Mouse (Mus musculus) neural tube, embryonic 12.5 days (tissue): Measurements from ENCODE around the gene 2010300C02Rik. TPM values are rescaled to one million over a fixed set of nuclear protein-coding genes. Genes with fewer than 3 reads are reported as not detected.

Source experiments
- ATAC-seq: fragments of 200-750 bp; cut with Nextera tagmentation; 2 replicates; pipeline ENCODE4 v1.8.0; 2017; ENCODE audit warnings: low read depth, mild to moderate bottlenecking, moderate TSS enrichment, moderate library complexity; ENCODE audit not compliant: low FRiP score
- H3K27ac ChIP-seq: fragments of 300-500 bp; sonication (generic); 2 replicates; pipeline ENCODE4 v1.5.1; 2016
- H3K27me3 ChIP-seq: fragments of 300-500 bp; sonication (generic); replicated peaks from 2 replicates; pipeline ENCODE4 v1.6.1; 2016; ENCODE audit warnings: mild to moderate bottlenecking
- H3K36me3 ChIP-seq: fragments of 300-500 bp; sonication (generic); 2 replicates; pipeline ENCODE4 v1.6.1; 2016; ENCODE audit warnings: mild to moderate bottlenecking
- H3K4me1 ChIP-seq: fragments of 300-500 bp; sonication (generic); 2 replicates; pipeline ENCODE4 v1.6.1; 2016
- H3K4me2 ChIP-seq: fragments of 300-500 bp; sonication (generic); replicated peaks from 2 replicates; pipeline ENCODE4 v1.6.1; 2016; ENCODE audit warnings: mild to moderate bottlenecking
- H3K4me3 ChIP-seq: fragments of 300-500 bp; sonication (generic); 2 replicates; pipeline ENCODE4 v1.5.1; 2016
- H3K9ac ChIP-seq: fragments of 300-500 bp; sonication (generic); 2 replicates; pipeline ENCODE4 v1.6.1; 2016; ENCODE audit warnings: mild to moderate bottlenecking
- H3K9me3 ChIP-seq: fragments of 300-500 bp; sonication (generic); 2 replicates; pipeline ENCODE4 v1.6.1; 2016; ENCODE audit warnings: mild to moderate bottlenecking
- WGBS: fragments of 180-500 bp; shearing (Covaris S2); methylation state at CpG from one replicate; pipeline ENCODE4 v1.1.7; 2016; 5-methylcytosine and 5-hydroxymethylcytosine counted together
- polyA plus RNA-seq: library from polyadenylated mRNA; unstranded; fragments of >200 nt; fragmentation: Nextera tagmentation; extraction: Ambion mirVana; gene quantifications from 2 replicates; pipeline ENCODE4 v1.2.1, GENCODE M21; 2016

Gene 2010300C02Rik
- polyA plus RNA-seq, 1 experiment from 2014 or later = 1.3 TPM

DNA sequence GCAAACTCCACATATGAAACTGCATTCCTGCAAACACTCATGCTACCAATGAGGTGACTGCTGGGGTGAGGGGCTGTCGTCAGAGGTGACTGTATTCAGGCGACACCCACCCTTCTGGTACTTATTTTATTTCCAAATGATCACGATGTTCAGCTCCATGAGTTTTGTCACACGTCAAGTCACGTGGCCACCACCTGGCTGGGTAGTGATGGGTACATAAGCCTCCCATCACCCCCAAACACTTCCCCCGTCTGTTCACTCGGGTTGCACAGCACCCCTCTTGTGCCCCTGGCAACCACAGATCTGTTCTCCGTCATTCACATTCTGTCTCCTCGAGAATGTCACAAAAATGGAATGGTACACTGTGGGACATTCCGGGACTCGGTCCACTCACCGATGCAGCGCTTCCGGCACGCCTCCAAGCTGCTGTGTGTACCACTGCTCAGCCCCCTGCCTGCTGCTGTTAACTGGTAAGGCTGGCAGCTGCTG is 32.9 kb downstream of the 2010300C02Rik start:
- H3K36me3 ChIP-seq = no peaks in the 10 kb centered on the region
- no peak overlapping the region for H3K4me2 ChIP-seq
- WGBS = 89% methylated on average over 15 of the region's 15 CpGs
- no peak overlapping the region for H3K9ac ChIP-seq
- H3K9me3 ChIP-seq = 0 out of 2 replicates have a peak, but pooled peaks cover 6% of the 10 kb centered on the region
- ATAC-seq = no peak
- H3K27me3 ChIP-seq = no peaks in the 10 kb centered on the region
- H3K27ac ChIP-seq = no peak overlapping the region
- H3K4me1 ChIP-seq = no peaks in the 10 kb centered on the region
- no peak overlapping the region for H3K4me3 ChIP-seq

DNA sequence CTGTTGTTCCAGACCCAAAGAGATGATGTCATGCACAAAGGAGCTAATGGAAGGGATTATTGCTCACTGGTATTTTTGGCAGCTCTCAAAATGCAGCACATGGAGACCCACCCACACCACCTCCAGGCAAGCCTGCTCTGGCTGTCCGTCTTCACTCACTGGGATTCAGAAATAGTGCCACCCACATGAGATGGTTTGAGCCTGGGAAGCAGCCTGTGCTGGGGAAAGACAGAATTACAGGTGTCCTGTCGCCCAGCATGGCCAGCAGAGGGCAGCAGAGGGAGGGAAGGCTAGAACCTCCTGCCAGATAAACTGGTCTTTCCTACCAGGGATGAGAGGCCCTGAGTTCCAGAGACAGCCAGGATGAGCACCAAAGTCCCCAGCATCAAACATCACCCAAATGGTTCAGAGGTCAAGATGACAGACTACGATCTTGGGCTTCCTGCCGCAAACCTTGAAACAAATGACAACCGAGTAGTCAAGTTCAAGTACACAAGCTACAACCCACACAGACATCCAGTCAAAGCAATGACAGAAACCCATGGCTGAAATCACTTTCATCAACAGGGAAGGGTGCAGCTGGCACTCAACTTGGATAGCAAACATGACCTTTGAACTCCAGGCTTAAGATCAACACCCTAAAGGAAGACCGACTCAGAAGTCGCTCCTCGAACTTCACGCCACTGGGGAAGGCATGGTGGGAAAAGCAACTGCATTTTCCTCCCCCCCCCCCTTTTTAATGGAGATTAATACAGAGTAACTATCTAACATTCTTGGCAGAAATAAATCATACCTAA is 41.4 kb downstream of the 2010300C02Rik start:
- Histone ChIP-seq H3K9ac (no peak overlapping the region), H3K27me3 (no peaks in the 10 kb centered on the region), H3K4me2 (no peak overlapping the region), H3K9me3 (no peaks in the 10 kb centered on the region), H3K27ac (no peak overlapping the region), H3K36me3 (no peaks in the 10 kb centered on the region), H3K4me3 (no peak overlapping the region), H3K4me1 (no peaks in the 10 kb centered on the region)
- ATAC-seq = no peak
- 70% methylated on average over 9 of the region's 9 CpGs for WGBS

DNA sequence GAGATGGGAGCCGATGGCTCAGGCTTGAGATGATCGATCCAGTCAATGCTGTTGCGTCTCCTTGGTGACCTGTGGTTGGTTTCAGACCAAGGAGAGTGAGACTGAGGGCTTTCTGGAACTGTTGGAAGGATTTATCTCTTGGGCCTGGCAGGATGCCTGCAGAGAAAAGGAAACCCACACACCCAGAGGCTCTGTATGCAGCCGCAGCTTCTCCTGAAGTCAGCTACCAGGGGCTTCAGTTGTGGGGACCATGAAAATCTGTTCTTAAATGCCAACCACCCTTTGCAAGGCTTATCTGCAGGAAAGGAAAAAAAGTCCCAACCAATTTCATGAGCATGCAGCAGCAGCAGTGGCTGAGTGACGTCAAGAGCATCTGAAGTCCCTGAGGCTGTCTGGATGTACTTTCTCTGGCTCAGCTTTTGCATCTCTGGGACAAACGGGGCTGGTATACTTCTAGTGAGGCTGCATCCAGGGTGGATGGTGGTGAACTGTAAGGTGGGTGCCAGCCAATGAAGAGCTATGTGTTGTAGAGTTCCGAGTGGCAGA is 42.8 kb downstream of the 2010300C02Rik start:
- Histone ChIP-seq H3K4me3 (no peak overlapping the region), H3K9ac (no peak overlapping the region), H3K4me2 (no peak overlapping the region), H3K27ac (no peak overlapping the region), H3K4me1 (no peaks in the 10 kb centered on the region), H3K27me3 (no peaks in the 10 kb centered on the region), H3K36me3 (no peaks in the 10 kb centered on the region), H3K9me3 (no peaks in the 10 kb centered on the region)
- ATAC-seq = no peak
- 87% methylated on average over 7 of the region's 7 CpGs for WGBS

DNA sequence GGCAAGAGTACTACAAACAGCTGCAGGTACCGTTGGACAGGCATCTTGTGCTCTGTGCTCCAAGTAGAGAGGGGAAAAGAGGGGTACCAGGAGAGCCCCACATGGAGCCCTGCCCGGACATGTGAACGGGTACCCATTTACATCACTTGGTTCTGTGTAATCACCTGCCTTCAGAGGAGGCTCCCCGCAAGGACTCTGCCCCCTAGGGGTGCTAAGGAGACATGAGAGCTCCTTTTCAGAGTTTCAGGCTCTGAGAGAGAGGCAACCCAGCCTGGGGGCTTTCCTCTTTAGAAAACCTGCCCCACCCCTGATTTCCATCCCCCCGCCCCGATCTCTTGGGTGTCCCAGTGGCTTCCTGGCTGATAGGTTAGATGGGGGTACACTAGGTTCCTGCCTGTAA is 44.4 kb downstream of the 2010300C02Rik start:
- no peak overlapping the region for H3K4me3 ChIP-seq
- no peak overlapping the region for H3K4me2 ChIP-seq
- H3K27ac ChIP-seq = no peak overlapping the region
- 65% methylated on average over 6 of the region's 6 CpGs for WGBS
- H3K9ac ChIP-seq = no peak overlapping the region
- H3K27me3 ChIP-seq = no peaks in the 10 kb centered on the region
- H3K4me1 ChIP-seq = no peaks in the 10 kb centered on the region
- ATAC-seq = no peak
- no peaks in the 10 kb centered on the region for H3K9me3 ChIP-seq
- no peaks in the 10 kb centered on the region for H3K36me3 ChIP-seq

DNA sequence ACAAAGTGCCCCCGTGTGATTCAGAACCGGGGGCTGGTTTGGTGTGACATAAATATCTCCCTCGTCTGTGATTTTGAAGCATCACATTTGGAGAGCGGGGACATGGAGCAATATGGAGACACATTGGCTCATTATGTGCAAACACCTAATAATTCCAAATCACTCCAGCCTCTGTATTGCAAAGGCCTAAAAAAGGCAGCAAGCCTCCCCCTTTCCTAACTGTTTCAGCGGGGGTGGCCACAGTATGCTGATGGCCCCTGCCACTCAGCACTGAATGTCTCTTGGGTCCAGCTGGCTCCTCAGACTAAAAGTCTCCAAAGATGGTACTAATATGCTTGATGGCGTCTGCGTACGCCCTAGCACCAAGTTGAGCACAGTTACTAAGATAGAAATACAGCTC is 45.6 kb downstream of the 2010300C02Rik start:
- Histone ChIP-seq H3K27ac (no peak overlapping the region), H3K27me3 (no peaks in the 10 kb centered on the region), H3K9ac (no peak overlapping the region), H3K9me3 (no peaks in the 10 kb centered on the region), H3K4me1 (no peaks in the 10 kb centered on the region), H3K36me3 (no peaks in the 10 kb centered on the region), H3K4me3 (no peak overlapping the region), H3K4me2 (no peak overlapping the region)
- WGBS = 91% methylated on average over 8 of the region's 8 CpGs
- ATAC-seq = no peak

DNA sequence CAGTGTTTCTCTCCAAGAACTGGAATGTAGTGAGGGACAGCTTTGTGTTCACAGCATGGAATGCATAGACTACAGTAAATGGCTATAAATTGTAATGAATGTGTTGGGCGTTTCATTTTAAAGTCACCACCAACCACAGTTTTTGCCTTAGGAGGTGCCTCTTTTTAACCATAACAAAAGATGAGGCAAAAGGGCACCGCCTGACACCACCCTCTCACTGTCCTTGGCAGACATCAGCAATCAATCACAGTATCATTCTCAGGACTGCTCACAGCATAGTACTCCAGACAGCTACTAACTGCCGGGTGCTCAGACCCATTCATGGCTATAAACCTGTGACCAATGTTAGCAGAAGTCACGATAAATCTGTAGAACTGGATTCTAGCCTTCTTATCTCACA is 48.6 kb downstream of the 2010300C02Rik start:
- Histone ChIP-seq H3K27ac (no peak overlapping the region), H3K9ac (no peak overlapping the region), H3K4me3 (no peak overlapping the region), H3K27me3 (0 out of 2 replicates have a peak, but pooled peaks cover 4% of the 10 kb centered on the region), H3K36me3 (no peaks in the 10 kb centered on the region), H3K9me3 (no peaks in the 10 kb centered on the region), H3K4me1 (no peaks in the 10 kb centered on the region), H3K4me2 (no peak overlapping the region)
- no peak for ATAC-seq
- 36% methylated on average over 4 of the region's 4 CpGs for WGBS

DNA sequence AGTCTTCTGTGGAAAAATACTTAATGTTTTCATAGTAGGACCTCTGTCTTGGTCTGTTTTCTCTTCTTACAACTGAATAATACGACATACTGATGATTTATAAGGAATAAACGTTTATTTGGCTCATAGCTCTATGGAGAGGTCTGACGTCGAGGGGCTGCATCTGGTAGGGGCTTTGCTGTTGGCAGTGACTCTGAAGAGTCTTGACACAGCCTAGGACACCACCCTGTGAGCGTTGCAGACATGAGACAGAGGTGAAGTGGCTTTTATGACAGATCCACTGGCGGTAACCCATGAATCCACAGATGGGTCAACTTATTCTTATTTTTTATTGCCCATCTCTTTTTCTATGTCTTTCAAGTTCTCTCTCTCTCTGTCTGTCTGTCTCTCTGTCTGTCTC is 52.5 kb downstream of the 2010300C02Rik start:
- H3K27ac ChIP-seq = no peak overlapping the region
- no peak for ATAC-seq
- no peaks in the 10 kb centered on the region for H3K36me3 ChIP-seq
- WGBS = 86% methylated on average over 6 of the region's 6 CpGs
- H3K9me3 ChIP-seq = no peaks in the 10 kb centered on the region
- no peak overlapping the region for H3K9ac ChIP-seq
- no peaks in the 10 kb centered on the region for H3K4me1 ChIP-seq
- 0 out of 2 replicates have a peak, but pooled peaks cover 4% of the 10 kb centered on the region for H3K27me3 ChIP-seq
- H3K4me2 ChIP-seq = no peak overlapping the region
- no peak overlapping the region for H3K4me3 ChIP-seq

DNA sequence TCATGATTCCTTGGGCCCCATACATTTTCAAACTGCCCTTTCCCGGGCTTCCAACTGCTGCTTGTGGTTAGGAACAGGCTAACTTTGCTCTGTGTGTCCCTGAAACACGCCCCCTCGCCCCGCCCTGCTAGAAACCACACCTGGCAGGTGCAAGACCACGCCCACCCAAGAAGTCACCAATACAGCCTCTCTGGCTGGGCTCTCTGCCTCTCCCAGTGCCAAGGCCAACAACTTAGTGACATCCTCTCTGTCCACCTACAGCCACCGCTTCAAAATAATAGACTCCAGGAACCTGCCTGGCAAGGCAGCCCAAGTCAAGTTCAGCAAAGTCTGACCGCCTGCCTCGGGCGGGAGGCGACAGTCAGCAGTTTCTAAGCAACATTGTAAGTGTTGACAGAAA is 53.3 kb downstream of the 2010300C02Rik start:
- 59% methylated on average over 10 of the region's 10 CpGs for WGBS
- Histone ChIP-seq H3K27ac (no peak overlapping the region), H3K9ac (no peak overlapping the region), H3K4me1 (no peaks in the 10 kb centered on the region), H3K4me3 (no peak overlapping the region), H3K36me3 (no peaks in the 10 kb centered on the region), H3K4me2 (no peak overlapping the region), H3K9me3 (no peaks in the 10 kb centered on the region), H3K27me3 (0 out of 2 replicates have a peak, but pooled peaks cover 4% of the 10 kb centered on the region)
- no peak for ATAC-seq

DNA sequence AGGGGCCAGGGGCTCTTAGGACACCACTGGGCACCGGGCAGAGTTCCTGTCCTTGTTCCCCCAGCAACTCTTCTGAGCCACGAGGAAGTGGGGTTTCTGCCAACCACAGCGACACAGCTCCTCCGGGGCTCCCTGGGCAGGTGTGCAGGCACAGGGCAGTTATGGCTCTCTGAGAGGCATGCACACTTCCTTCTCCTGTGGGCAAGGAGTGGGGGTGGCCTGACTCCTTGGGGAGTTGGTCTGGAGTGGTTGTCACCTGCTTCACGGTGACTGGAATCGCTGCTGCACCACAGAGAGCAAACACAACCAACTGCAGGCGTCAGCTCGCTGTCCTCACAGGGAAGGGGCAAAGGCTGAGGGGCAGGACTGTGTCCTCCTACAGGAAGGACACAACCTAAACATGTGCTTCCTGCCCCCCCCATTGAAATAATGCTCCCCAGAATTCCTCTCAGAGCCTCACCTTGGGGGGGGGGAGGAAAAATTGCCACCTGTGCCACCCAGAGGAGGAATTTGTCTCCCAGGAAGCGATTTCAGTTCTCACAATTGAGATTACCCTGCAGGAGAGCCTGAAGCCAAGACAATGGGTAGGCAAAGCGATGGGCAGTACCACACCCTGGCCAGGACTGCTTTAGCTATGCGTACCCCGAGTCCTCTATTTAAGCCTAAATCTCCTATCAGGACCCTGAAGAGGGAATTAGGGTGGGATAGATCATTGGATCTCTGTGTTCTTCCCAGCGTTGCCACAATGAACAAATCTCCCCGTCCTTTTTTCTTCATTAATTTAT is 54.2 kb downstream of the 2010300C02Rik start:
- Histone ChIP-seq H3K4me2 (no peak overlapping the region), H3K4me1 (no peaks in the 10 kb centered on the region), H3K36me3 (no peaks in the 10 kb centered on the region), H3K4me3 (no peak overlapping the region), H3K9ac (no peak overlapping the region), H3K27ac (no peak overlapping the region), H3K9me3 (no peaks in the 10 kb centered on the region), H3K27me3 (0 out of 2 replicates have a peak, but pooled peaks cover 4% of the 10 kb centered on the region)
- WGBS = 59% methylated on average over 14 of the region's 14 CpGs
- ATAC-seq = no peak

DNA sequence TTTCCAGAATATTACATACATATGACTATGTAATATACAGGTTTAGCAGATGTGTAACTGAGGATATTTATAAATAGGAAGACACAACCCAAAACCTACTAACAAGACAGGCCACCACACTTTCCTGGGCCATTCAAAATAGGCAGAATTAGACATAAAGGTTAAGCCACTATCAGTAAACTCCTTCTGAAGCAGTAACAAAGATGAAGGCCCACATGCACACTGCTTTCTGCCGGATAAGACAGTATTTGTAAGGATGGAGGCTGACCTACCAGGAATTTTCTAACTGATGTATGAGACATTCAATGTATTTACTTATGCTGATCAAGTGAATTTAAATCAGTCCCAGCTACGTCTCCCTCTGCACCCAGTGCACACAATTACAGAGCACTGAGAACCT is 55.4 kb downstream of the 2010300C02Rik start:
- Histone ChIP-seq H3K4me2 (no peak overlapping the region), H3K4me1 (no peaks in the 10 kb centered on the region), H3K27me3 (0 out of 2 replicates have a peak, but pooled peaks cover 4% of the 10 kb centered on the region), H3K9ac (no peak overlapping the region), H3K4me3 (no peak overlapping the region), H3K27ac (no peak overlapping the region), H3K36me3 (no peaks in the 10 kb centered on the region), H3K9me3 (no peaks in the 10 kb centered on the region)
- no peak for ATAC-seq
- 71% methylated on average over 2 of the region's 2 CpGs for WGBS

DNA sequence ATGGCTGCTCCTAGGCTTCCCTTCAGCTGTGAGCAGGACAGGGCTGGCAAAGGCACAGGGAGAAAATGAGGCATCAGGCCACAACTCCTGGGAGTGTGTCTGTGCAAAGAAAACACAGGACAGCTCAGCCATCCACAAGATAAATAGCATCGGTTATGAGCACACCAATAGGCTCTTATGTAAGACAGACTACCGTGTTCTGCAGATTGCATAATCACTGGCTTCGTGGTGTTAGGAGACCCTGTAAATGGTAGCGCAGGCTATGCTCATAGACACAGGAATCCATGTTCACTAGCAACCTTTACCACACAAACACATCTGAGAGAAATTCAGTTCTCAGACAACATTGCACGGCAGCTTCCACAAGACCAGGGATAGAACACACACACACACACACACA is 56.3 kb downstream of the 2010300C02Rik start:
- Histone ChIP-seq H3K4me1 (no peaks in the 10 kb centered on the region), H3K36me3 (no peaks in the 10 kb centered on the region), H3K9ac (peak overlapping the region; percentile 22; the same call in 1 of the 2 replicates), H3K27me3 (0 out of 2 replicates have a peak, but pooled peaks cover 4% of the 10 kb centered on the region), H3K4me2 (no peak overlapping the region), H3K27ac (no peak overlapping the region), H3K4me3 (no peak overlapping the region), H3K9me3 (no peaks in the 10 kb centered on the region)
- ATAC-seq = no peak
- WGBS = 85% methylated on average over 5 of the region's 5 CpGs

DNA sequence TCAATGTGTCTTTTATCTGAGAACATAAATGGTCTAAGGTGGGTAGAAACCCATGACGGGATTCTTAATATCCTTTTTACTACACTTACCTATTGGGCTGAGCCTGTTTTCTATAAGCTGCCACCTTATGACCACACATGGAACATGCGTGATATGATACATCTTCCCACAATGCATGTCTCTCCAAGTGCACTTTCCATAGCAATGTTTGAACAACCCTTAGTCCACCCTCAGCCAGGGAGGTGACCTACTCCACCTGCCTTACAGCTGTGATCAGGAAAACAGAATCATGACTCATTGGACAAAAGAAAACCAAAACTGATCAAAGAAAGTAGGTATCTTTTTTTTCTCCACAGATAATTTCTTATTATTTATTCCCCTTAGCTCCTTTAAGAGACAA is 63.9 kb downstream of the 2010300C02Rik start:
- H3K27ac ChIP-seq = no peak overlapping the region
- no peaks in the 10 kb centered on the region for H3K36me3 ChIP-seq
- H3K27me3 ChIP-seq = no peaks in the 10 kb centered on the region
- H3K9me3 ChIP-seq = peaks cover 5% of the 10 kb centered on the region
- no peak overlapping the region for H3K4me2 ChIP-seq
- H3K4me3 ChIP-seq = no peak overlapping the region
- no peaks in the 10 kb centered on the region for H3K4me1 ChIP-seq
- ATAC-seq = no peak
- 87% methylated on average over 2 of the region's 2 CpGs for WGBS
- H3K9ac ChIP-seq = no peak overlapping the region
